Comparison of ENCODE assay signal across 14 mouse cellular contexts in genomic region chr4:58712875-58713274, GRCm38 (mm10).
"Had no signal": no experiment of that assay in that cellular context is flagged by ENCODE, and none has a peak within 500 bp of the region (broad histone marks: within the 10 kb centered on the region; RNA-seq: fewer than 3 reads in every experiment).

No protein-coding gene starts in this region.

- H3K4me1 ChIP-seq: neural tube, embryonic 12.5 days had no signal

- H3K27me3 ChIP-seq: midbrain, embryonic 12.5 days; neural tube, embryonic 12.5 days had no signal

- H3K9me3 ChIP-seq: midbrain, embryonic 12.5 days; neural tube, embryonic 12.5 days had no signal

- H3K9ac ChIP-seq: lung, embryonic 14.5 days; midbrain, embryonic 12.5 days; neural tube, embryonic 12.5 days had no signal

- H3K36me3 ChIP-seq: midbrain, embryonic 10.5 days; midbrain, embryonic 12.5 days; neural tube, embryonic 12.5 days had no signal

- H3K27ac ChIP-seq: midbrain, embryonic 10.5 days; midbrain, embryonic 12.5 days; neural tube, embryonic 12.5 days had no signal

- H3K4me2 ChIP-seq: lung, embryonic 14.5 days; midbrain, embryonic 12.5 days; neural tube, embryonic 12.5 days had no signal

- DNase-seq: lung, adult 18-20 months; lung, embryonic 14.5 days; lung, postnatal 10 days; lung, postnatal 4 days; midbrain, embryonic 14.5 days; right cerebral cortex, postnatal 25 days; right cerebral cortex, postnatal 4 days; spleen, adult 18-20 months; thymus, adult 18-20 months; thymus, postnatal 14 days; thymus, postnatal 36 days had no signal

- H3K4me3 ChIP-seq: midbrain, embryonic 10.5 days; midbrain, embryonic 12.5 days; neural tube, embryonic 12.5 days had no signal
